Mouse (Mus musculus): Measurements from ENCODE around the gene Znrf2. TPM values are rescaled to one million over a fixed set of nuclear protein-coding genes. Genes with fewer than 3 reads are reported as not detected.
"Not testable (repeated sequence)": the region's sequence is repeated elsewhere in the genome, so short reads cannot be mapped to it uniquely, and the experiment has no call there.

Gene Znrf2
- total RNA-seq, 1 experiment from 2014 or later = 28.3 TPM

DNA sequence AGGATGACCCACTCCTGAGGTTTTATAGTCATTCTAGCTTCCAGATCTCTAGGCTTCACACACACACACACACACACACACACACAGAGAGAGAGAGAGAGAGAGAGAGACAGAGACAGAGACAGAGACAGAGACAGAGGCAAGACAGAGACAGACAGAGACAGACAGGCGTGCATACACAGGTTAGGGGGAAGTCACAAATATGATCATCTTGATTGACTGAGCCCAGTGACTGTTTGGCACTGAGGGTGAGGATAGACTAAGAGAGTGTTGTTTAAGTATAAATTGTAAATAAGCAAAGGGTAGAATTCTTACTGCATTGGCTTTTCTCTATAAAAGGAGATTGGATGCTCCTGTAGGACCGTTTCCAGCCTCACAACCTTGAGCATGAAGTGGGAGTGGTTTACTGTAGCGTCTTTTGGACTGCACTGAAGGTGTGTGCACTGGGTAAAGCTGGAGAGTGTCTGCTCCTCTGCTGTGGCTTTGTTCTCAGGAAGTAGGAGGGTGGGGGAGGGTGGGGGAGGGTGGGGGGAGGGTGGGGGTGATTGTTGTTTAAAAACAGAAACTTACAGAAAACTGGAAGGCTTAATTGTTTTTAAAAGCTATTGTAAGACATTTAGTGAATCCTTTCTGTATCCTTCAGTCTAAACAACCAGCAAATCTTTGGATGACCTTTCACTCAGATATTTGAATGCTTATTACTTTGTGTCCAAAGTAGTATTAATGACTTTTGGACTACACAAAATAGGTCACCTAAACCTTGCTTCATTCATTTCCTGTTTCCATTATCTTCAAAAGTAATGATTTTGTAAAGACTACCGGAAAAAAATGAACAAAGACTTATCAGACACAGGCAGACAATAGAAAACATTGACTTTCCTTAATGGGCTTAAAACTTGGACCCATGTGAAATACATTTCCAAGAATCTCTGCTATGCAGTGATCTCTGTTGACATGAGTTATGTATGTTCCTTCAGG lies 32.8 kb downstream of the Znrf2 start:
- peak; percentile 43 for DNase-seq

DNA sequence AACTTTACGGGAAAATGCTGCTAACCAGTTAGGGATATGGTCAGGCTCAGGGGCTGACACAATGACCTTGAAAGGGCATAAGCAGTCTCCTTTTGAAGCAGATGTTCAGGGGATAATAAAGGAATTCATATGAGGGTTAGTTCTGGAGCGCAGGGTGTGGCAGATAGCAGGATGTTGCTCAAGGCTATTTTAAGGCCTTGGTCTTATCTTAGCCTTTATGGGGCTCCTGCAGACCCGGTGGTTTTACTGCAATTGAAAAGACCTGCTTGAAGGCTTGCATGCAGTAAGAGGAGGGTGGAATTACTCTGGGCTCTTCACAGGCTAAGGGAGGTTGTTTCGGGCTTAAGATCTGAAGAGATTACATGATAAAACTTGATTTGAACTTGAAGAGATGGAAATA lies 35.1 kb downstream of the Znrf2 start:
- no peak for DNase-seq

DNA sequence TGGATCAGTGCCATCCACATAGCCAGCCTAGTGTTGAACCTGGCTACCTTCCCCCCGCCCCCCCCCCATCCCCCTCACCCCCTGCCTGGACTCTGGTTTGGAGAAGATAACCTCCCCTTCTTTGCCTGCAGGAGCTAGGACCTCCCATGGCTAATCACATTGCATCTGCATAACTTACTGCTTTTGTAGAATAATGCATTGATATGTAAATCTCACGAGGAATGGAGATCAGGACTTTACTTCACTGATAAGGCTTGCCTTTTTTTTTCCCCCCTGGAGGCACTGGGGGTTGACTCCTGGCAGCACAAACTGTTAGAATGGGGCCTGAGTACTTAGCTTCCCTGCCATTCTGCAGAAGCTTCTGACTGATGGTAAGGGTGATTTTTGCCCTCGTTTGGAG lies 36.0 kb downstream of the Znrf2 start:
- DNase-seq = no peak

DNA sequence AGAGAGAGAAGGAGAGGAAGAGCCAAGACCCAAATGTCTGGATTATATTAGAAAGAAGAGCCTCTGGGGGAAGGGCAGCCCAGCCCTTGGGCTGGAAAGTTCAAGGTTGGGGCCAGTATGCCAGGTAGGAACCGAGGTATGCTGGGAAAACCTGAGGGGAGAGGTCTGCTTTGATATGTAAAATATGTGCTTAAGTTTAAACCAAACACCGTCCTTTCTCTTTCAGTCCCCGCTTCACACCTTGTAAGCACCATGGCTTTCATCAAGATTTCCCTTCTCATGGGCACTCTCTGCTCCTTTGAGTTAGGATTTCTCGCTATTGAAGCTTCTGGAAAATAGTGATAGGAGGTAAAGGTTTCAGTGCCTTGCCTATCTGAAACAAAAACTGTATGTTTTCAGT lies 38.1 kb downstream of the Znrf2 start:
- no peak for DNase-seq

DNA sequence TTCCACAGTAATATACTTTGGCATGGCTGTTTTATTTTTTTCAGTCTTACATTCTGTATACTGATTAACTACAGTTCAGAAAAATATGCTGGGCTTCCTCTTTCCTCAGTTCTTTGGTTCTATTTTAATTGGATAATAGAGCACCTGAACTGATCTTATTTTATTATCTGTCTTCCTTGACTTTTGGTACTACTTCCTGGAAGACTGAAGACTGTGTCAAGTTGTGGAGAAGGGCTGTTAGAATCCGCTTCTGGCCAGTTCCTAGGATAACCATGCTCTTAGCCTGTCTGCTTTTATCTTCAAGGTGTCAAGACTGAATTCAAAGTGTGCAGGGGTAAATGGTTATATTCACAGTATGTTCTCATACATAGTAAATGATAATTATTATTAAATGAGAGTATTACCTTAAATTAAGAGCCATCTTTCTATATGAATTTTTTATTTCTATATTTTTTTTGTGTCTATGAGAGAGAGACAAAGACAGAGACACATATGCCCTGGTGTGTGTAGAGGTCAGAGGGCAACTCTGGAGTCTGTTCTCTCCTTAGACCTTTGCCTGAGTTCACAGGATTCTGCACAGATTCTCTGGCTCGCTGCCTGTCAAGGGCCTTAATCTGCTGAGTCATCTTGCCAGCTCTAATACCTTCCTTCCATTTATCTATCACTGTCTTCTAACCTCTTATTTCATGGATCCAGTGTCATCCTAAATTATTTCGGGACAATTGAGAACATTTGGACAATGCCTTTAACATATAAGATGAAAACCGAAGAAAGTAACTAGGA lies 39.3 kb downstream of the Znrf2 start:
- peak; percentile 62 for DNase-seq

DNA sequence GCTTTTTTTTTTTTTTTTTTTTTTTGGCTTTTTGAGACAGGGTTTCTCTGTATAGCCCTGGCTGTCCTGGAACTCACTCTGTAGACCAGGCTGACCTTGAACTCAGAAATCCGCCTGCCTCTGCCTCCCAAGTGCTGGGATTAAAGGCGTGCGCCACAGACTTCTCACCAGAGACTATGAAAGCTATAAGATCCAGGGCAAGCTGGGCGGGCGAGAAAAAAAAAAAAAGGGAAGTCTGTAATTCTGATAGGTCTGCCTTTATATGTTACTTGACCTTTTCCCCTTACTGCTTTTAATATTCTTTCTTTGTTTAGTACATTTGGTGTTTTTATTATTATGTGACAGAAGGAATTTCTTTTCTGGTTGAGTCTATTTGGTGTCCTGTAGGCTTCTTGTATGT lies 42.4 kb downstream of the Znrf2 start:
- DNase-seq = not testable (repeated sequence)

DNA sequence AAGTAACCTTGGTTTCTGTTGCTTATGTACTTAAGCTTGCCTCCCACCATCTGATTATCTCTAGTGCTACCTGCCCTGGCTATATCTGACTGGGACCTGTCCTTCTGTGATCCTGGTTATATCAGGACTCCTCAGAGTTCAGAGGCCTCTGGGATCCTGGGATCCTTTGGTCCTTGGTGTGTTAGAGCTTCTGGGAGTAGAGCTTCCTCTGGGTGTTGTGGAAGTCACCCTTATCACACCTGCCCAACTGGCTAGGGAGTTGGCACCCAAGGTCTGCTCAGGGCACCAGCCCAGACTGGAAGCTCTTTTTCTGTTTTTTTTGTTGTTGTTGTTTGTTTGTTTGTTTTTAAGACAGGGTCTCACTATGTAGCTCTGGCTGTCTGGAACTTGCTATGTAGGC lies 43.5 kb downstream of the Znrf2 start:
- no peak for DNase-seq

DNA sequence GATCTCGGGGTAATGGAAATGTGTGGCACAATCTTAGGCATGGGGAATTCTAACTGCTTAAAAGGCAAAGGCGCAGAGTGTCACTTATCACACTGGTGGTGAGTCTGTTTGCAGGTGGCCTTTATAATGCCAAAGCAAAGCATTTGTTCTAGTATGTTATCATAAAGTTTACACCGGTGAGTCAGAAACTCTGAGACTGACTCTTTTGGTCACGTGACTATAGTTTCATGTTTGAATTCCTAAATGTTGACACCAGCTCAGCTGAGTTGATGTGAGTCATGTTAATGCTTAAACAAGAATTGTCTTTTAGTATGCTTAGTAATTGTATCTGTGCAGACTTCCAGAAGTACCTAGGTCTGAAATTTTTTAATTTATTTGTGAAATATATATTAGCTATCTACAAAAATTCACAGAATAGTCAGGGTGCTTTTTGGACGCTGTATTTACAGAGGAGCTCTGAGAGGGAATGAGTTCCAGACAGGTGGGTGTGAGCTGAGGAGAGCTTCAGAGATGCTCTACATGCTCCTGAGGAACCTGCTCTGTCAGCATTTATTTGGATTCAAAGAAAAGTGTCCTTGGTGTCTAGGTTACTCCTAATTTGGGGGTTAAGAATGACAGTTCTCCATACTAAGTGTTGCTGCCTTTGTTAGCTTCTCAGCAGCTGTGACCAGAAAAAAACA lies 50.2 kb downstream of the Znrf2 start:
- DNase-seq = no peak

DNA sequence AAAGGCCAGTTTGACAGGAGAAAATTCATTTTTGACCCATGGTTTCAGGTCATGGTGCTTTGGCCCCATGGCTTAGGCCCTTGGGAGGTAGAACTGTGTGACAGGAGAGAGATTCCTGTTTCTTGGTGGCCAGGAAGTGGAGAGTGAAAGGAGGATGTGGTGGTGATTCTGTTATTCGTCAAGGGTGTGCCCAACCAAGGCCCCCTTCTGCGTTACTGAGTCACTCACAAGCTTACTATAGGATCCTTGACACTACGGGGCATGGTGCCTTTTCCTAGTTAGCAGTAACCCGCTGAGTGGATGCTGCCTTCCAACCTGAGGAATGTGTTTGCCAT lies 50.7 kb downstream of the Znrf2 start:
- DNase-seq = no peak

DNA sequence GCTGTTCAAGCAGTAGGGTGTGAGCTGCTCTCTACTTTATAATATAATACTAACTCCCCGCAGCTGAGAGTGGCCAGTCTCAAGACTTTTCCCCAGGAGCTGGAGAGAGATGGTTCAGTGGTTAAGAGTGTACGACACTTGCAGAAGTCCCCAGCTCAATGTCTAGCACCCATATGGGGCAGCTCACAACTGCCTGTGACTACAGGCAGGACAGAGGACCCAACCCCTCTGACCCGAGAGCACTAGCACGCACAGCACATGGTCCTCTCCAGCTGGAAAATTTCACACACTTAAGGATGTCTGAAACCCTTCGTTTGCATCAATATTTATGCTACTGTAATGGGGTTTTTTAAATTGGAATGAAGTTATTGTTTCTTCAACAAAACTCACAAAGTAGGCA lies 56.3 kb downstream of the Znrf2 start:
- no peak for DNase-seq

DNA sequence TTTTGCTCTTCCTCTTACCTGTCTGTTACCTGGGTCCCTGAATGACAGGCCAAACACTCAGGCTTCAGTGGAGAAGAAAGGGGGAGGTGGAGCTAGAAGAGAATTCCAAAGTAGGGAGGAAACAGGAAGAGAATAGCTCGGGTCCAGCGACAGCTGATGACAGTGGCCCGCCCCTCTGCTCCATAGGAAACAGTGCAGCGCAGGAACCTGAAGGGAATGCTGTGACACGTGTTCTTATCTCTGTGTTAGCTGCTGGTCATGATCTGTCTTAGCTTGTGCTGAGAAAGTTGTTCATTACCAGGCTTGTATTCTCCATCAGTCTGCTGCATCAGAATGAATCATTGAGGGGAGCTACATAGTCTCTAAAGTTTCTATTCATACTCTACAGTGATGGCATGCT lies 60.1 kb downstream of the Znrf2 start:
- no peak for DNase-seq

DNA sequence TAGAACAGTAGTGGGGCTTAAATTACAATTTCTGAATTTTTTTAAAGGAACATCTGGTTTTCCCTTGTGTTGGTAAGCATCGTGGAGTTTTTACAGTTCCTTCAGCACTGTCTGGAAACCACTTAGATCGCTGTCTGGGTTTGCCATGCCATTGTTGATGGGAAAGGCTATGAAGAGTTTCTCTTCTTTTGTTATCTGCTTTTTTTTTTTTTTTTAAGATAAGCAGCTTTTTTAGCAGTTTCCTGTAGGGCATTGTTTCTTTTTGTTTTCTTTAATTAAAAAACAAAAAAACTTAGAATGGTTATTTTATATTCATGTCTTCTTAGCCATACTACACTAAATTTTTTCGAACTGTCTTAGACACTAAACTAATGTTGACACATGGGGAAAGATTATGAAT lies 60.9 kb downstream of the Znrf2 start:
- DNase-seq = no peak

DNA sequence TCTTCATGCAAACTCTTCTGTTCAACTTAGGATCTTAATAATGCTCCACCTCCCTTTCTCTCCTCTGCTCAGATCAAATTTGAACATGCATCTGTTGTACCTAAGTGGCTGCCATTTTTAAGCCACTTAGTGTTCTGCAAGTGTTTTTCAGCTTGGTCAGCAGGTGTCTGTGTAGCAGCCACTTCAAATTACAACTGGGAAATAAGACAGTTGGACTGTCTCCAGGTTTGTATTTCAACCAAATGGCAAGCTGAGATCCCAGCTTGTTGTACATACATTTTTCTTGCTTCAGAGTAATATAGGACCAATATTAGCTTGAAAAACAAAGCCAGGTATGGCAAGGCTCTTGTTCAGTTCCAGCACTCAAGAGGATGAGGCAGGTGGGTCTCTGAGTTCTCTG lies 61.8 kb downstream of the Znrf2 start:
- no peak for DNase-seq

DNA sequence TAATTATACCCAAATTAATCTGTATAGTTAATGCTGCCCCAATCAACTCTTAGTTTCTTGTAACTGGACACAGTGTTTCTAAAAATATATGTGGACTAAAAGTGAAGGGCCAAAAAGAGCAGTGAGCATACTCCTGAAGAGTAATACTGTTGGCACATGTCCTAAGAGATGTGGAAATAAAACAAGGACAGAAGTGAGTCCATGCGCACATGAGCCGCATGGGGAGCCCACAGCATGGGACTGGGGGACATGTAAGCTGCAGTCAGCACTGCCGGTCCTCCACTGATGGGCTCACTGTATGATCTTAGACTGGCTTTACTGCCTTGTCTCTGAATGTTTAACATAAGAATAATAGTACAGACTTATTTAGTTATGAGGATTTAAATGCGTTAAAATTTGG lies 63.4 kb downstream of the Znrf2 start:
- peak; percentile 35 for DNase-seq

DNA sequence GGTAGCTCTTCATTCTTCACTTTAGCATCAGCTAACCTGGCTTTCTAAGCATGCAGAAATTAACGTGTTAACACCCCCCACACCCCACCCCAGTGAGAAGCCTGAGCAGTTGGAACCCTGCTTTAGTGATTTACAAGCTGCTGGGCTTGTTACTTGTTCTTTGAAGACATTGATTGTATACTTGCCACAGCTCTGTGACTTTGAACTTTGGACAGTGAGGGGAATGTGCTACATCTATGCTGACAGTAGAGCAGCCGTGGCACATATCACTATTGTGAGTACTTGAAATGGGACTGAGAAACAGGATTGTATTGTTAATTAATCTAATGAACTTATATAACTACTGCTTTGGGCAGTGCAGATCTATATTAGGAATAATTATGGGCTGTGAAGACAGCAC lies 66.7 kb downstream of the Znrf2 start:
- DNase-seq = no peak

DNA sequence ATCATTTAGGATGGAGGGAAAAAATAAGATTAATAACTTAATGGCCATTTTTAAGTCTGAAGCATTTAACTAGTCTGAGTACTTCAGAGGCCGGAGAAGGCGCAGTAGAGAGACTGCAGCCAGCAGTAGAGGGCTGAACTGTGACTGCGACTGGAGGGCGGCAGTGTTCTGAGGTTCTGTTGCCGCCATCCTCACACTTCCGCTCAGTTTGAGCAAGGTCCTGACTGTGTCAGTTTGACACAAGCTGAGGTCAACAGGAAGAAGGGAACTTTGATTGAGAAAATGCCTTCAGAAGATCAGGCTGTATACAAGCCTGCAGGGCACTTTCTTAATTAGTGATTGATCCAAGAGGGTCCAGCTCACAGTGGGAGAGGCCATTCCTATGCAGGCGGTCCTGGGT lies 69.5 kb downstream of the Znrf2 start:
- DNase-seq = no peak

DNA sequence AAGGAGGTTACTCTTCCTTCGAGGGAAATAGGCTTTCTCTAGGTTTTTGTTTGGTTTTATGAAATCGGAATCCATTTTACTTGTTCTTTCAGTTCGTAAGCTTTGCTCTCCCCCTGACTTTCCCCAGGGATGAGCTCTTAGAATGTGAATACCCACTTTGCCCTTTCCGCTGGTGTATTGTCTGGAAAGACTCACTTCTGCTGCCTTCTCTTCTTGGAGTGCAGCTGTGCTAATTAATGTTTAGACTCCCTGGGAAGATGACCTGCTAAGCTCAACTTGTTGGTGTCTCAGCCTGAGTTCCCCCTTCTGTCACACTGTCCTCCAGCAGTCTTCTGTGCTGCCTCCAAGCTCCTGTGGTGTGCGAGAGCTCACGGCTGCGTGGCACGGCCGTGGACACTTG lies 73.5 kb downstream of the Znrf2 start:
- no peak for DNase-seq

DNA sequence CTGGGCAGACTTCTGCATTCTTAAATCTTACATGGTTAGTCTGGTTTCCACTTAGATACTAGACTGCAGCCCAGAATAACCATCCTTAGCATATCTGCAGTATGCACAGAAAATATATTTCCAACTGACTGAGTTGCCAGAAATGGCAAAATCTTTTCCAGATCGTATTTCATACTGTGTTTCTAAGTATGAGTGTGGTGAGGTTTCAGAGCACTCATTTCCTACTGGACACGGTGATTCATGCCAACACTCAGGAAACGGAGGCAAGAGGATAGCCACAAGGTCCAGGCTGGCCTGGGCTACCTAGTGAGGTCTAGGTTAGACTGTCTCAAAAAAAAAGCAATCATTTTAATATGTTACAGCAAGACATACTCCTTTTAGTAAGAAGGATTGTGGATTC lies 74.7 kb downstream of the Znrf2 start:
- DNase-seq = no peak

DNA sequence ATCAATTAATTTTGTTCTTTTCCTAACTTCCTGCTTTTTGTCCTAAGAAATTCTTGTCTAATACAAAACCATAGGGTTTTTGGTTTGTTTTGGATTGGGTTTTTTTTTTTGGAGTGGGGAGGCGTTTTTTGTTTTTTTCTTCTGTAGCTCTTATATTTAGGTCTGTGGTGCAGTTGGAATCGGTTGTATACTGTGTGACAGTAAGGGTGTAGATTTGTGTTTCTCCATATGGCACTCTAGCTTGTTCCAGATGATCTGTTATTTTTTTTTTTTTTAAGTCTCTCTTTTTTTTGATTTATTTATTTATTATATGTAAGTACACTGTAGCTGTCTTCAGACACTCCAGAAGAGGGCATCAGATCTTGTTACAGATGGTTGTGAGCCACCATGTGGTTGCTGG lies 83.5 kb downstream of the Znrf2 start:
- DNase-seq = no peak

DNA sequence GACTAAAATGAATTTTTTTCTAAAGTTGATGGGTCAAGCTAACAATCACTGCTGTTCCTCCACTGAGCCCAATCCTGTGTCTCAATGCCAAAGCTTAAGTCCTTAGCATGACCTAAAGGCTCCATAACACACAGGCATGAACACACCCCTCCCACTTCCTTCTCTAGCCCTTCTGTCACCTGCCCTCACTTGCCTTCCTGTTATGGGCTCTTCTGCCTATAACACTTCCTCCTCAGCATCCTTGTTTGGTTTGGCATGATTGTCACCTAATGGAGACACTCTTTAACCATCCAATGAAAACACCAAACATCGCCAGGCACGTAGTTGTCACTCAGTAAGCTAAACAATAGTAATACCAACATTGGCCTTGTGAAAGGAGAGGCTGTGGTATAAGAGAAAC lies 85.8 kb downstream of the Znrf2 start:
- DNase-seq = no peak

DNA sequence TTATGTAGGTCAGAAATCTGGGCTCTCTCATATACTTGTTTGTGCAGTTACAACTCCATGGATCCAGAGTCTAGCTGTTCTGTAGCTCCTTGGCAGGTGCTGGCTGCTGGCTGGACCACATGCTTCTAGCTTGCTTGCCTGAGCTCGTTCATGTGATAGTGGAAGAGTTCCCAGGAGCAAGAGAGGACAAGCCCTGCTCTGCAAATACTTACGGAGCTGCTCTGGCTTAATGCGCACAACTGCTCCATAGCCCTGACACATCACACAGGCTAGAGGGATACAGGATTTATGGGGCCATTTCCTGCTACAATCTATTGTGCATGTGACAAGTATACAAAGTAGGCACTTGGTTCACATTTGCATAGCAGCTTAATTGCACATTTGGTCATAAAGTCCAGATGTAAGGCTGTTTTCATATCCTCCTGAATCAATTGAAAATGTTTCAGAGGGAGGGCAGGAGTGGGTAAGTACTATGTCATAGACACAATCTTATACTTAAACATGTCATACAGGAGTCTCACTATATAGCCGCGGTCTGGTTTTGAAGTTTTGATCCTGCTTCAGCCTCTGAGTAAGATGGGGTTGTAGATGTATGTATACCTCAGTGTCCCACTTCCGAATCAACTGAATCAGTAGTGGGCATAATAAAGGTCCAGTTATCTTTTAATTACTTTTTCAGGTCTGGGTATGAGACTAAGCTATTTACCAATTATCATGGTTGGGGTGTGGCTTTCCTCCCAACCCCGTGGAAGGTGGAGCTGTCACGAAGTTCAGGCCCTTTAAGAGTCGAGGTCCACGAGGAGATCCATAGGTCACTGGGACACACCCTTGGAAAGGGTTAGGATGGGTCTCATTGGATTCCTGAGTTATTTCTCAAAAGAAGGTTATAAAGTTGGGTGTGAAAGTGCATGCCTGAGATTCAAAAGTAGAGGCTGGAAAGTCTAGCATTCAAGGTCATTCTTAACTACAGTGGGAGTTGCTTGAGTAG lies 89.6 kb downstream of the Znrf2 start:
- no peak for DNase-seq

DNA sequence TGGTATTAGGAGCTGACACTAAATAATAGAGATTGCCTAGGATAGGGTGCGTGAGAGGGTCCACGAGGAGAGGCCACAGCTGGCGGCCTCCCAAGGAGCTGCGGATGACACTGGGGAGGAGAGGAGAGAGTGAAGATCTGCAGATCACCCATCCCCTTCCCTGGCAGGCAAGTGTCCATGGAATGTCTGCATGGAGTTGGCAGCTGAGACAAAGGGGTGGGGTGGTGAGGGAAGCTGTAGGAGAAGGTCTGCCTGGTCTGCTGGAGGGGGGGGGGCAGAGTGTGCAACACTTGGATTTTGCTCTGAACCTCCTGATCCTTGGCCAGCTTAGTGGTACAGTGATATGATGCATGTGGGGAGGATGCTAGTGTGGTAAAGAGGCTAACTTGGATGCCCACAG lies 98.3 kb downstream of the Znrf2 start:
- no peak for DNase-seq
